Mouse (Mus musculus) heart, postnatal 14 days (tissue): Measurements from ENCODE around the gene Prtg. TPM values are rescaled to one million over a fixed set of nuclear protein-coding genes. Genes with fewer than 3 reads are reported as not detected.
A peak's percentile ranks its signal among the peaks of the same experiment; 100 is the strongest.

Experiments
- DNase-seq, 2 experiments: peaks; one replicate each; pipeline ENCODE4 v3.0.0; 2021 to 2022
- intact Hi-C: fragments of 180-260 bp; cut with DNase I; formaldehyde crosslinking; loops from one replicate; pipeline ENCODE4 v1.15.1; 2025
- total RNA-seq, 2 experiments: library from RNA; stranded (reverse); gene quantifications; 2 replicates each; pipeline ENCODE4 v1.2.3; 2021

Gene Prtg
- total RNA-seq, 2 experiments from 2014 or later = 0.12 to 0.14 TPM

GRCm38 (mm10) chr9:72958521-72959450 lies 152.1 kb downstream of the Prtg start, which contains the start of the genes Dyx1c1 and Gm44503:
Gene Dyx1c1 (plus strand): TSS chr9:72958785.
Gene Gm44503 (plus strand): TSS chr9:72958852.
- intact Hi-C loops = no loop called here

GRCm38 (mm10) chr9:72961346-72961745 lies 154.7 kb downstream of the Prtg start:
- intact Hi-C loops = no loop called here
- no peak for DNase-seq

More at GRCm38 (mm10) chr9:72958521-72959450, 152.1 kb downstream of the Prtg start, which contains the start of the genes Dyx1c1 and Gm44503:
- DNase-seq = peak; percentile 59 to 79

- DNase-seq = no peak
- intact Hi-C loops = no loop called here
These were observed 155.3 kb downstream of the Prtg start for GRCm38 (mm10) chr9:72961959-72962358.

Other genes with a start within 250 kb of the Prtg start
- 100 to 1,000 TPM; 405 to 416 TPM for gene Nedd4, start 144.5 kb upstream of the Prtg start, total RNA-seq
- 1 to 10 TPM; 8.1 to 9.1 TPM for gene Pygo1, start 118.8 kb downstream of the Prtg start, total RNA-seq
- gene Dyx1c1, start 151.9 kb downstream of the Prtg start, total RNA-seq = under 1 TPM; 0.17 to 0.72 TPM
- gene Gm44503, start 152.0 kb downstream of the Prtg start, total RNA-seq = under 1 TPM; 0.14 to 0.29 TPM
- gene Ccpg1os, start 178.5 kb downstream of the Prtg start, total RNA-seq = 1 to 10 TPM; 3.7 to 5.0 TPM
- gene Ccpg1, start 178.6 kb downstream of the Prtg start, total RNA-seq = 10 to 100 TPM; 61.8 to 71.3 TPM
- gene Pigb, start 233.5 kb downstream of the Prtg start, total RNA-seq = 1 to 10 TPM; 2.6 to 2.8 TPM
- 1 to 10 TPM; 5.6 to 6.7 TPM for gene Rab27a, start 238.0 kb downstream of the Prtg start, total RNA-seq